Mouse (Mus musculus): ENCODE data around the gene Gm16223. TPM values are rescaled to one million over a fixed set of nuclear protein-coding genes. Genes with fewer than 3 reads are reported as not detected.

Gene Gm16223
- polyA plus RNA-seq, 1 experiment from 2014 or later, result not detected

GRCm38 (mm10) chr5:42116586-42117346, 49.0 kb downstream of the Gm16223 start:
- 76% methylated on average over 5 of the region's 5 CpGs for WGBS
- Histone ChIP-seq H3K9ac (ENCODE audit: low read depth, low read length) (no peak overlapping the region), H3K36me3 (ENCODE audit: control insufficient read depth, insufficient read depth, low read length) (no peaks in the 10 kb centered on the region), H3K4me2 (ENCODE audit: low read depth, low read length) (no peak overlapping the region), H3K9me3 (ENCODE audit: control insufficient read depth, low read length) (no peaks in the 10 kb centered on the region), H3K27ac (replicated peaks; ENCODE audit: low read depth, low read length) (no peak overlapping the region), H3K27me3 (replicated peaks; ENCODE audit: control insufficient read depth, insufficient read depth, low read length) (no peaks in the 10 kb centered on the region), H3K4me3 (ENCODE audit: low read depth, low read length) (no peak overlapping the region), H3K4me1 (ENCODE audit: control insufficient read depth, insufficient read depth, low read length) (no peaks in the 10 kb centered on the region)
- no peak for DNase-seq (ENCODE audit: low spot score)
- ATAC-seq (ENCODE audit: low read depth), result no peak

DNA sequence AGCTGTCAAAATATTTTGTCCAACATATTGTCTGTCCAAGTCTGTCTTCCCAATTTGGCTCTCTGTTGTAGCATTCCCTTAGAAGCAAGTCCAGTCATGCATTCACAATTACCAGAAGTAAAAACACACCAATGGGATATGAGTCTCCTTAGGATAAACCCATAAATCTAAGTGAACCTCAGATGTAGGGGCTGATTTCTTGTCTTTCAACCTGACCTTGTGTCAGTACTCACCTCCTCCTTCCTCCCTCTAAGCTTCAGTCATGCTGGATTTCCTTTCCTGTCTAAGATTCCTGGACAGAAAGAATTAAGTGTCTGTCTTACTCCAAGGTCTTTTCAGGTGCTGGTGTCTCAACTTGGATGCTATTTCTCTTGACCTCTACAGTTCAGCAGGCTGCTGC, 57.8 kb downstream of the Gm16223 start:
- H3K9ac ChIP-seq (ENCODE audit: low read depth, low read length), result no peak overlapping the region
- no peak overlapping the region for H3K27ac ChIP-seq (replicated peaks; ENCODE audit: low read depth, low read length)
- DNase-seq (ENCODE audit: low spot score) (no peak), ATAC-seq (ENCODE audit: low read depth) (no peak)
- H3K36me3 ChIP-seq (ENCODE audit: control insufficient read depth, insufficient read depth, low read length), result no peaks in the 10 kb centered on the region
- H3K4me1 ChIP-seq (ENCODE audit: control insufficient read depth, insufficient read depth, low read length), result no peaks in the 10 kb centered on the region
- H3K27me3 ChIP-seq (replicated peaks; ENCODE audit: control insufficient read depth, insufficient read depth, low read length), result no peaks in the 10 kb centered on the region
- no peaks in the 10 kb centered on the region for H3K9me3 ChIP-seq (ENCODE audit: control insufficient read depth, low read length)
- no peak overlapping the region for H3K4me3 ChIP-seq (ENCODE audit: low read depth, low read length)
- no peak overlapping the region for H3K4me2 ChIP-seq (ENCODE audit: low read depth, low read length)

DNA sequence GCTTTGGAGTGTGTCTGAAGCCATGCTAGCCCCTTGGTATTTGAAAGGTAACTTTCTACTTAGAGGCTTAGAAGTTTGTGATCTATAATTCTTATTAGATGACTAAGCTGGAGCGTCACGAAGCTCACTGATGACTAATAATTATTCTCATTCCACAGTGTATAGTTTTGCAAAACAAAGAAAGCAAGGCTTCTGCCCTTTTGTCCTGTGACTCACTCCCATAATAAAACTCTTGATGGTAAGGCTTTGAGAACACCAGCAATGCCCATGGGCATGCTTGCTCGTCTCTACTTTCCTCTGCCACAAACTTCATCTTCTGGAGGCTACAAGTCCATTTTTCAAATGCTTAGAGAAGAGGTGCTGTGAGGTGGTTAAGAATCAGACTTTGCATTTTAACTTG, 87.9 kb downstream of the Gm16223 start:
- H3K27me3 ChIP-seq (replicated peaks; ENCODE audit: control insufficient read depth, insufficient read depth, low read length), result no peaks in the 10 kb centered on the region
- no peaks in the 10 kb centered on the region for H3K36me3 ChIP-seq (ENCODE audit: control insufficient read depth, insufficient read depth, low read length)
- WGBS, result 63% methylated on average over 3 of the region's 3 CpGs
- H3K9me3 ChIP-seq (ENCODE audit: control insufficient read depth, low read length), result no peaks in the 10 kb centered on the region
- H3K4me2 ChIP-seq (ENCODE audit: low read depth, low read length), result no peak overlapping the region
- H3K27ac ChIP-seq (replicated peaks; ENCODE audit: low read depth, low read length), result no peak overlapping the region
- DNase-seq (ENCODE audit: low spot score), result no peak
- no peak for ATAC-seq (ENCODE audit: low read depth)
- H3K4me1 ChIP-seq (ENCODE audit: control insufficient read depth, insufficient read depth, low read length), result no peaks in the 10 kb centered on the region
- H3K9ac ChIP-seq (ENCODE audit: low read depth, low read length), result no peak overlapping the region
- no peak overlapping the region for H3K4me3 ChIP-seq (ENCODE audit: low read depth, low read length)

GRCm38 (mm10) chr5:42164731-42165130, 97.0 kb downstream of the Gm16223 start:
- H3K27ac ChIP-seq (replicated peaks; ENCODE audit: low read depth, low read length), result no peak overlapping the region
- H3K4me1 ChIP-seq (ENCODE audit: control insufficient read depth, insufficient read depth, low read length), result no peaks in the 10 kb centered on the region
- no peaks in the 10 kb centered on the region for H3K9me3 ChIP-seq (ENCODE audit: control insufficient read depth, low read length)
- no peak overlapping the region for H3K4me3 ChIP-seq (ENCODE audit: low read depth, low read length)
- WGBS, result 61% methylated on average over 2 of the region's 2 CpGs
- H3K9ac ChIP-seq (ENCODE audit: low read depth, low read length), result no peak overlapping the region
- no peaks in the 10 kb centered on the region for H3K36me3 ChIP-seq (ENCODE audit: control insufficient read depth, insufficient read depth, low read length)
- H3K4me2 ChIP-seq (ENCODE audit: low read depth, low read length), result no peak overlapping the region
- DNase-seq (ENCODE audit: low spot score), result peak; percentile 6
- H3K27me3 ChIP-seq (replicated peaks; ENCODE audit: control insufficient read depth, insufficient read depth, low read length), result no peaks in the 10 kb centered on the region
- ATAC-seq (ENCODE audit: low read depth), result no peak

DNA sequence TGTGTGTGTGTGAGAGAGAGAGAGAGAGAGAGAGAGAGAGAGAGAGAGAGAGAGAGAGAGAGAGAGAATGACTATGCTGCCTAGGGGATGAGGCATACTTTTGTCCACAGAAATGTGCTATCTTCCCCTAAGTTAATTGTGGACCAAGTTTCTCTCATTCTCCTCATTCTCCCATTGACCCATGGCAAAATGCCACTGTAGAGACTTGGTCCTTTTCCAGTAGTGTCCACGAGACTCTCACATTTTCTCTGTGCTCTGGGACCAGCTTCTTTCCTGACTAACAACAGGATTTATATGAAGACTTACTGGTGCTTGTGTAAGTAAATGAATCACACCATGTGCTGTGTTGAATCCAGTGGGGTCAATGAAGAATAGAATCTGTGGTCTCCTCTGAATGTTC, 98.6 kb downstream of the Gm16223 start:
- no peak for ATAC-seq (ENCODE audit: low read depth)
- no peaks in the 10 kb centered on the region for H3K36me3 ChIP-seq (ENCODE audit: control insufficient read depth, insufficient read depth, low read length)
- WGBS, result 56% methylated on average over 1 of the region's 1 CpGs

DNA sequence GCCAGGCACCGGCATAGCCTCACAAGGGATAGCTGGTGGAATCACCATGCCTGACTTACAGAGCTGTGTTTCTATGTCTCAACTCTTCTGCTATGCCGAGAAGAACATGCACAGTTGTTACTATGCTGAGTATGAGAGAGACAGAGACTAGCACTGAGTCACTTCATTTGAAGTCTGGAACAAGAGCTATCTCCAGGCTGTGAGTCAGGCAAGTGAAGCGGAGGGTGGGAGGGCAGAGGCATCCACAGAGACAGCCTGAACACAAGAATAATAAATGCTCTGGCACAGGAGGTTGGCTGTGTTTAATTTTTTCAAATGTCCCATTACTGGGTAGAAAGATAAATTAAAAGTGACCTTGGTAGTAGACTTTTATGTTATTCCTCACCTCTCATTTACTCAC, 100.3 kb downstream of the Gm16223 start:
- Histone ChIP-seq H3K4me1 (ENCODE audit: control insufficient read depth, insufficient read depth, low read length) (no peaks in the 10 kb centered on the region), H3K9me3 (ENCODE audit: control insufficient read depth, low read length) (no peaks in the 10 kb centered on the region), H3K27ac (replicated peaks; ENCODE audit: low read depth, low read length) (no peak overlapping the region), H3K4me2 (ENCODE audit: low read depth, low read length) (no peak overlapping the region), H3K9ac (ENCODE audit: low read depth, low read length) (no peak overlapping the region), H3K27me3 (replicated peaks; ENCODE audit: control insufficient read depth, insufficient read depth, low read length) (no peaks in the 10 kb centered on the region), H3K36me3 (ENCODE audit: control insufficient read depth, insufficient read depth, low read length) (no peaks in the 10 kb centered on the region), H3K4me3 (ENCODE audit: low read depth, low read length) (no peak overlapping the region)
- WGBS, result 89% methylated on average over 3 of the region's 3 CpGs
- ATAC-seq (ENCODE audit: low read depth) (no peak), DNase-seq (ENCODE audit: low spot score) (no peak)

More for the DNA sequence above, 98.6 kb downstream of the Gm16223 start:
- Histone ChIP-seq H3K27me3 (replicated peaks; ENCODE audit: control insufficient read depth, insufficient read depth, low read length) (no peaks in the 10 kb centered on the region), H3K9me3 (ENCODE audit: control insufficient read depth, low read length) (no peaks in the 10 kb centered on the region), H3K4me2 (ENCODE audit: low read depth, low read length) (no peak overlapping the region), H3K9ac (ENCODE audit: low read depth, low read length) (no peak overlapping the region), H3K4me1 (ENCODE audit: control insufficient read depth, insufficient read depth, low read length) (no peaks in the 10 kb centered on the region), H3K27ac (replicated peaks; ENCODE audit: low read depth, low read length) (no peak overlapping the region), H3K4me3 (ENCODE audit: low read depth, low read length) (no peak overlapping the region)
- DNase-seq (ENCODE audit: low spot score), result no peak

DNA sequence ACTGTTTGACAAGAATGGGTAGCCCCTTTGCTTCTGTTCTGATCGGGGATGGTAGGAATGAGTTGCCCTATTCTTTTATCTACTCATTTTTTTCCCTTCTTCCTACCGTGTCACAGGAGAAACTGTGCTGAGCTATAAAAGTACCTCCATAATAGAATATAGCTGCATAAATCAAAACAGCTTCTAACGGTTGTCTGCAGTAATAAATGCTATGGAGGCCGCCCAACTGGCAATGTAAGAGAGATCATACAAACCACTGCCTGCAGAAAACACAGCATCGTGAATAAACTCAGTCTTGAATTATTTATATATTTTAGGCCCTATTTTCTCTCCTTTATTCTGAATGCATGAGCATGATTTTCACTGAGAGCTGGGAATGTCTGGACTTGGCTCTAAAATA, 101.0 kb downstream of the Gm16223 start:
- H3K9ac ChIP-seq (ENCODE audit: low read depth, low read length), result no peak overlapping the region
- H3K36me3 ChIP-seq (ENCODE audit: control insufficient read depth, insufficient read depth, low read length), result no peaks in the 10 kb centered on the region
- H3K4me3 ChIP-seq (ENCODE audit: low read depth, low read length), result no peak overlapping the region
- H3K4me1 ChIP-seq (ENCODE audit: control insufficient read depth, insufficient read depth, low read length), result no peaks in the 10 kb centered on the region
- no peak overlapping the region for H3K27ac ChIP-seq (replicated peaks; ENCODE audit: low read depth, low read length)
- no peak for DNase-seq (ENCODE audit: low spot score)
- 77% methylated on average over 5 of the region's 5 CpGs for WGBS
- ATAC-seq (ENCODE audit: low read depth), result no peak
- no peak overlapping the region for H3K4me2 ChIP-seq (ENCODE audit: low read depth, low read length)
- no peaks in the 10 kb centered on the region for H3K9me3 ChIP-seq (ENCODE audit: control insufficient read depth, low read length)
- no peaks in the 10 kb centered on the region for H3K27me3 ChIP-seq (replicated peaks; ENCODE audit: control insufficient read depth, insufficient read depth, low read length)

- Histone ChIP-seq H3K27me3 (replicated peaks; ENCODE audit: control insufficient read depth, insufficient read depth, low read length) (no peaks in the 10 kb centered on the region), H3K4me3 (ENCODE audit: low read depth, low read length) (no peak overlapping the region), H3K9me3 (ENCODE audit: control insufficient read depth, low read length) (no peaks in the 10 kb centered on the region), H3K4me1 (ENCODE audit: control insufficient read depth, insufficient read depth, low read length) (no peaks in the 10 kb centered on the region), H3K4me2 (ENCODE audit: low read depth, low read length) (no peak overlapping the region), H3K9ac (ENCODE audit: low read depth, low read length) (no peak overlapping the region), H3K36me3 (ENCODE audit: control insufficient read depth, insufficient read depth, low read length) (no peaks in the 10 kb centered on the region), H3K27ac (replicated peaks; ENCODE audit: low read depth, low read length) (no peak overlapping the region)
- ATAC-seq (ENCODE audit: low read depth), result no peak
- 64% methylated on average over 2 of the region's 2 CpGs for WGBS
- no peak for DNase-seq (ENCODE audit: low spot score)
These were observed 106.3 kb downstream of the Gm16223 start for GRCm38 (mm10) chr5:42174109-42174508.

DNA sequence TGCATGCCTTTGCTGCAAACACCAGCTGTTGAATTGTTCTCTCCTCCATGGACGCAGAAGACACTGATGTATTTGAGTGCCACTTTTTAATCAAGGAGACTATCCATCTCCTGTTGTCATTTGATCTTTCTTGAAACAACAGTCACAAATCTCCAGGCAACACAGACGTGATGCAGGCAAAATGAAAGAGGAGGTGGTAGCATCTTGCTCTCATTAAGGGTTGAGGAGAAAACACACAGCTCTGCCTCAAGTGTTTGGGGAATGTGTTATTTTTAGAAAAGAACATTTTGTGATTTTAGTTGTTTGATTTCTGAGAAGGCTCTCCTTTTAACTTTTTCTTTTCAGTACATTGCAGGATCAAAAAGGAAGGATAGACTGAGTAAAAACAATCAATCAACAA, 107.7 kb downstream of the Gm16223 start:
- no peak overlapping the region for H3K4me3 ChIP-seq (ENCODE audit: low read depth, low read length)
- H3K4me1 ChIP-seq (ENCODE audit: control insufficient read depth, insufficient read depth, low read length), result no peaks in the 10 kb centered on the region
- no peaks in the 10 kb centered on the region for H3K9me3 ChIP-seq (ENCODE audit: control insufficient read depth, low read length)
- H3K27ac ChIP-seq (replicated peaks; ENCODE audit: low read depth, low read length), result no peak overlapping the region
- DNase-seq (ENCODE audit: low spot score) (no peak), ATAC-seq (ENCODE audit: low read depth) (no peak)
- no peaks in the 10 kb centered on the region for H3K27me3 ChIP-seq (replicated peaks; ENCODE audit: control insufficient read depth, insufficient read depth, low read length)
- H3K9ac ChIP-seq (ENCODE audit: low read depth, low read length), result no peak overlapping the region
- no peak overlapping the region for H3K4me2 ChIP-seq (ENCODE audit: low read depth, low read length)
- 36% methylated on average over 2 of the region's 2 CpGs for WGBS
- no peaks in the 10 kb centered on the region for H3K36me3 ChIP-seq (ENCODE audit: control insufficient read depth, insufficient read depth, low read length)
